Mouse (Mus musculus) G1E (cell line): Measurements from ENCODE around the gene Samd8.

Experiments used
- CTCF ChIP-seq: IDR thresholded peaks from 2 replicates; pipeline ENCODE4 v1.5.1; 2012; ENCODE audit warnings: low read depth, low read length, inconsistent platforms, mixed read lengths
- GATA2 ChIP-seq: IDR thresholded peaks from 2 replicates; pipeline ENCODE4 v1.6.1; 2012; ENCODE audit warnings: low read depth, low read length, inconsistent platforms, borderline replicate concordance

- TF ChIP-seq CTCF (no peak), GATA2 (no peak)
Measured at GRCm38 (mm10) chr14:21841819-21842592, 91.7 kb downstream of the Samd8 start.
